Mouse (Mus musculus): ENCODE data around the gene Cse1l. TPM values are rescaled to one million over a fixed set of nuclear protein-coding genes. Genes with fewer than 3 reads are reported as not detected.

The Cse1l gene
- polyA plus RNA-seq, 1 experiment from 2014 or later: 113 TPM

DNA sequence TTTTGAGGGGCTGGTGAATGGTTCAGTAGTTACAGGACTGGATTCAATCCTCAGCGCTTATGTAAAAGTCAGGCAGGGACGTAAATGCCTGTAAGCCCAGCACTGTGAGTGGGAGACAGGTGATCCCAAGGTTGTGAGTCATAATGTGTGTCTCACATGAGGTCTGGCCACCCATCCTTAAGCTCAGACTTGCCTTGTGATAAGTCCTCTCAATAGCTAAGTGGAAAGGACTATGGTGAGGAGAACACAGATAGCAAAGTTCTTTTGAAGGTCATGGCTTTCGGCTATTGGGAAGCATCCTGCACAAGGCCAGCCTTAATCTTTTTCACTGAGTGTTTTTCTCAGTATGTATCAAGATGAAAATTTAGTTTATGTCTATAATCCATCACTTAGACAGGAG, 3.9 kb downstream of the Cse1l start:
- Histone ChIP-seq H3K27ac (replicated peaks; ENCODE audit: low read depth, low read length) (no peak overlapping the region), H3K9ac (ENCODE audit: low read depth, low read length) (no peak overlapping the region), H3K27me3 (replicated peaks; ENCODE audit: control insufficient read depth, insufficient read depth, low read length) (no peaks in the 10 kb centered on the region), H3K36me3 (ENCODE audit: control insufficient read depth, insufficient read depth, low read length) (peaks cover 4% of the 10 kb centered on the region; the same call in 1 of the 2 replicates), H3K9me3 (ENCODE audit: control insufficient read depth, low read length) (no peaks in the 10 kb centered on the region), H3K4me3 (ENCODE audit: low read depth, low read length) (no peak overlapping the region), H3K4me2 (ENCODE audit: low read depth, low read length) (no peak overlapping the region), H3K4me1 (ENCODE audit: control insufficient read depth, insufficient read depth, low read length) (peaks cover 7% of the 10 kb centered on the region)
- DNase-seq (ENCODE audit: low spot score): no peak
- ATAC-seq (ENCODE audit: low read depth): no peak
- 91% methylated on average over 3 of the region's 3 CpGs for WGBS

DNA sequence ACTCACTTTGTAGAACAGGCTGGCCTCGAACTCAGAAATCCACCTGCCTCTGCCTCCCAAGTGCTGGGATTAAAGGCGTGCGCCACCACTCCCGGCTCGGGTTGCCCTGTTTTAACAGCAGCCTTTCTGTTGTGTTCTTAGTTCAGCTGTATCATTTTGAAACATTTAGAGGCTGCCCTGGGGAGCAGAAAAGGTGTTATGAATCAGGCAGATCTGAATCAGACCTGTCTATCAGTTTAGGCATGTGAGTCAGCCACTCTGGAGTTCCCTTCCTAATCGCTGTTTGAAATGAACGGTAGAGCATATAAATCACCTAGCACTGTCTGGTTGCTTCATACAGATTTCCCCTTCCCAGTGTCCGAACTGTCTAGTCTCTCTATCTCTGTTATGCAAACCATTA, 4.7 kb downstream of the Cse1l start:
- H3K27ac ChIP-seq (replicated peaks; ENCODE audit: low read depth, low read length): no peak overlapping the region
- WGBS: 91% methylated on average over 8 of the region's 8 CpGs
- peaks cover 7% of the 10 kb centered on the region for H3K4me1 ChIP-seq (ENCODE audit: control insufficient read depth, insufficient read depth, low read length)
- DNase-seq (ENCODE audit: low spot score) (no peak), ATAC-seq (ENCODE audit: low read depth) (no peak)
- H3K9ac ChIP-seq (ENCODE audit: low read depth, low read length): no peak overlapping the region
- H3K4me3 ChIP-seq (ENCODE audit: low read depth, low read length): no peak overlapping the region
- no peaks in the 10 kb centered on the region for H3K9me3 ChIP-seq (ENCODE audit: control insufficient read depth, low read length)
- peaks cover 4% of the 10 kb centered on the region; the same call in 1 of the 2 replicates for H3K36me3 ChIP-seq (ENCODE audit: control insufficient read depth, insufficient read depth, low read length)
- no peaks in the 10 kb centered on the region for H3K27me3 ChIP-seq (replicated peaks; ENCODE audit: control insufficient read depth, insufficient read depth, low read length)
- no peak overlapping the region for H3K4me2 ChIP-seq (ENCODE audit: low read depth, low read length)

DNA sequence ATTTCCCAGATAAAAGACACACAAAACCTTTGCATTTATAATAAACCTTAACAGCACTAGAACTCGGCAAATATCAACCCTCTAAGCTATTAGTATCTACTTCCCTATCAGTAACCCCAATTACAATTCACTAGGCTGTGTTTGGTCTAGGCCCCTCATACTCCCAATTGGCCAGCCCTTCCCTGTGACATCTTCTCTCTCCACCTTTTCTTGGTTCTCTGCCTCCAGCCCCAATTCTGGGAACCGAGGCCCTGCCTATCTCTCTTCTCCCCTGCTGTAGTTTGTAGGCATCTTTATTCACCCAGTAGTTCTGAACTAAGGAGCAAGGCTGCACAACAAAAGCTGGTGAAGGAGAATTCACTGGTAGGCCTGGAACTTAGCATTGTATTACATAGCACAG, 18.1 kb downstream of the Cse1l start:
- H3K27me3 ChIP-seq (replicated peaks; ENCODE audit: control insufficient read depth, insufficient read depth, low read length): no peaks in the 10 kb centered on the region
- H3K27ac ChIP-seq (replicated peaks; ENCODE audit: low read depth, low read length): no peak overlapping the region
- no peaks in the 10 kb centered on the region for H3K4me1 ChIP-seq (ENCODE audit: control insufficient read depth, insufficient read depth, low read length)
- no peak overlapping the region for H3K4me2 ChIP-seq (ENCODE audit: low read depth, low read length)
- H3K4me3 ChIP-seq (ENCODE audit: low read depth, low read length): no peak overlapping the region
- no peak for DNase-seq (ENCODE audit: low spot score)
- 85% methylated on average over 2 of the region's 2 CpGs for WGBS
- peaks cover 90% of the 10 kb centered on the region for H3K36me3 ChIP-seq (ENCODE audit: control insufficient read depth, insufficient read depth, low read length)
- no peak overlapping the region for H3K9ac ChIP-seq (ENCODE audit: low read depth, low read length)
- ATAC-seq (ENCODE audit: low read depth): no peak
- no peaks in the 10 kb centered on the region for H3K9me3 ChIP-seq (ENCODE audit: control insufficient read depth, low read length)

DNA sequence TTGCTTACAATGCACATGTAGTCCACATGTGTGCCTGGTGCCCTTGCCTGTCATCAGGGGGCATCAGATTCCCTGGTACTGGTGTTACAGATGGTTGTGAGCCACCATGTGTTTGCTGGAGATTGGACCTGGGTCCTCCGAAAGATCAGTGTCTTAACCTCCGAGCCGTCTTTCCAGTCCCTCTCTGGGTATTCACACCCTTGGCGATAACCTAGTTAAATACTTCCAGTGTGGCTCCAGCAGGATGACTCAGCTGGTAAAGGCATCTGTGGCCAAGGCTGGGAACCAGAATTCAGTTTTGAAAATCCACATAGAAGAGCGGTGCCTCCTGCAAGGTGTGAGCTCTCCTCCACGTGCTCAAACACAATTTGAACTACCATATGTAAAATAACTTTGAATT, 28.1 kb downstream of the Cse1l start:
- 94% methylated on average over 6 of the region's 6 CpGs for WGBS
- Histone ChIP-seq H3K36me3 (ENCODE audit: control insufficient read depth, insufficient read depth, low read length) (peaks cover 95% of the 10 kb centered on the region), H3K27ac (replicated peaks; ENCODE audit: low read depth, low read length) (no peak overlapping the region), H3K4me3 (ENCODE audit: low read depth, low read length) (no peak overlapping the region), H3K4me1 (ENCODE audit: control insufficient read depth, insufficient read depth, low read length) (no peaks in the 10 kb centered on the region), H3K9me3 (ENCODE audit: control insufficient read depth, low read length) (no peaks in the 10 kb centered on the region), H3K9ac (ENCODE audit: low read depth, low read length) (no peak overlapping the region), H3K27me3 (replicated peaks; ENCODE audit: control insufficient read depth, insufficient read depth, low read length) (no peaks in the 10 kb centered on the region), H3K4me2 (ENCODE audit: low read depth, low read length) (no peak overlapping the region)
- no peak for ATAC-seq (ENCODE audit: low read depth)
- DNase-seq (ENCODE audit: low spot score): no peak

DNA sequence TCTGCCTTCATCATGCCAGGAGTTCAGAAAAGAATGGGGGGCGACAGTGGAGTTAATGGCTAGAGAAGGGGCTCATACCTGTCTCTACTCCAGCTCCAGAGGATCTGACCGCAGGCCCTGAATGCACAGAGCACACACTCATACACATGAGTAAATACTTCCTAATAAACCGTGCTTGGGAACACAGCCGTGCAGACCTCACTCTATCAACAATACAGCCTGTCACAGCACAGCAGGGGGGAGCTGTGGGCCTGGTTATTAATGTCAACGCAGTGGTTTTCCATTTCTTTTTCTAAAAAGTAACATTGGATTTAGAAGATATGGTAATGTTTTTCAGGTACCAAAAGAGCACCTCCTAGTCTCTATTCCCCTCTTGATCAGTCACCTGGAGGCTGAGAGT, 28.6 kb downstream of the Cse1l start:
- no peak for ATAC-seq (ENCODE audit: low read depth)
- Histone ChIP-seq H3K36me3 (ENCODE audit: control insufficient read depth, insufficient read depth, low read length) (peaks cover 95% of the 10 kb centered on the region), H3K27me3 (replicated peaks; ENCODE audit: control insufficient read depth, insufficient read depth, low read length) (no peaks in the 10 kb centered on the region), H3K4me2 (ENCODE audit: low read depth, low read length) (no peak overlapping the region), H3K9me3 (ENCODE audit: control insufficient read depth, low read length) (no peaks in the 10 kb centered on the region), H3K4me3 (ENCODE audit: low read depth, low read length) (no peak overlapping the region), H3K9ac (ENCODE audit: low read depth, low read length) (no peak overlapping the region), H3K27ac (replicated peaks; ENCODE audit: low read depth, low read length) (no peak overlapping the region), H3K4me1 (ENCODE audit: control insufficient read depth, insufficient read depth, low read length) (no peaks in the 10 kb centered on the region)
- 87% methylated on average over 5 of the region's 5 CpGs for WGBS
- DNase-seq (ENCODE audit: low spot score): no peak

DNA sequence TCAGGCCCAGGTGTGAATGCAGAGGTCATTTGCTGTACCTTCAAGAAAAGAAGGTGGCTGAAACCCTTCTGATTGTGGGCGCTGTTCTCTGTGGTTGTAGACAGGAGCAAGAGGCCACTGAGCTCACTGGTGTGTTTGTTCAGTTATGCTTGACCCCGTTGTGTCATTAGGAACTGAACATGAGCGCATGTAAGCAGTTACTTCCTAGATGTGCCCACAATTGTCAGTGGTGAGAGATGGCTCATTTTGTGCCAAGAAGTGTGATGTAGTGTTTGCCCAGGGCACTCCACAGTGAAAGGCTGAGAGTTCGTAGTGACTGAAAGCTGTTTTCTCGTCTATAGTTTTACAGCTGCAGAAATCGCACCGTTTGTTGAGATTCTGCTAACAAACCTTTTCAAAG, 29.7 kb downstream of the Cse1l start:
- no peak overlapping the region for H3K9ac ChIP-seq (ENCODE audit: low read depth, low read length)
- no peaks in the 10 kb centered on the region for H3K9me3 ChIP-seq (ENCODE audit: control insufficient read depth, low read length)
- DNase-seq (ENCODE audit: low spot score) (no peak), ATAC-seq (ENCODE audit: low read depth) (no peak)
- no peaks in the 10 kb centered on the region for H3K27me3 ChIP-seq (replicated peaks; ENCODE audit: control insufficient read depth, insufficient read depth, low read length)
- no peaks in the 10 kb centered on the region for H3K4me1 ChIP-seq (ENCODE audit: control insufficient read depth, insufficient read depth, low read length)
- WGBS: 91% methylated on average over 7 of the region's 7 CpGs
- peaks cover 93% of the 10 kb centered on the region for H3K36me3 ChIP-seq (ENCODE audit: control insufficient read depth, insufficient read depth, low read length)
- H3K4me2 ChIP-seq (ENCODE audit: low read depth, low read length): no peak overlapping the region
- H3K4me3 ChIP-seq (ENCODE audit: low read depth, low read length): no peak overlapping the region
- no peak overlapping the region for H3K27ac ChIP-seq (replicated peaks; ENCODE audit: low read depth, low read length)

DNA sequence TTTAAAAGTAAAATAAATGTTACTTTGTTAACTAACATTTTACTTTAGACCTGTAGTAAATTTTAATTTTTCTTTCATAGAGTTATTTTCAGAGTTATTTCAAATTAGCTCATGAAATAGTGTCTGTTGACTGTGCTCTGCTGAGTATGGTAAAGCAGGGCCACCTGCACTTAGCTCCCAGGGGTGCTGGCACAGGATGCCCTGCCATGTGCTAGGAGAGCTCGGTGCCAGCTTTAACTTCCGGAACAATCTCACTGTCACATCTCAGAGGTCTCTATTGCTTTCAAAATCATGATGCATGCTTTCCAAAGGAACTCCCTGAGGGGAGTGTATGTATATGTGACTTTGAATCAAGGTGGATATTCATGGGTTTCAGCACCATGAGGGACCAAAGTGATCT, 30.3 kb downstream of the Cse1l start:
- ATAC-seq (ENCODE audit: low read depth): no peak
- H3K9ac ChIP-seq (ENCODE audit: low read depth, low read length): no peak overlapping the region
- no peak overlapping the region for H3K27ac ChIP-seq (replicated peaks; ENCODE audit: low read depth, low read length)
- no peaks in the 10 kb centered on the region for H3K4me1 ChIP-seq (ENCODE audit: control insufficient read depth, insufficient read depth, low read length)
- H3K9me3 ChIP-seq (ENCODE audit: control insufficient read depth, low read length): no peaks in the 10 kb centered on the region
- H3K36me3 ChIP-seq (ENCODE audit: control insufficient read depth, insufficient read depth, low read length): peaks cover 93% of the 10 kb centered on the region
- H3K4me3 ChIP-seq (ENCODE audit: low read depth, low read length): no peak overlapping the region
- H3K4me2 ChIP-seq (ENCODE audit: low read depth, low read length): no peak overlapping the region
- WGBS: 88% methylated on average over 2 of the region's 2 CpGs
- no peaks in the 10 kb centered on the region for H3K27me3 ChIP-seq (replicated peaks; ENCODE audit: control insufficient read depth, insufficient read depth, low read length)
- no peak for DNase-seq (ENCODE audit: low spot score)

DNA sequence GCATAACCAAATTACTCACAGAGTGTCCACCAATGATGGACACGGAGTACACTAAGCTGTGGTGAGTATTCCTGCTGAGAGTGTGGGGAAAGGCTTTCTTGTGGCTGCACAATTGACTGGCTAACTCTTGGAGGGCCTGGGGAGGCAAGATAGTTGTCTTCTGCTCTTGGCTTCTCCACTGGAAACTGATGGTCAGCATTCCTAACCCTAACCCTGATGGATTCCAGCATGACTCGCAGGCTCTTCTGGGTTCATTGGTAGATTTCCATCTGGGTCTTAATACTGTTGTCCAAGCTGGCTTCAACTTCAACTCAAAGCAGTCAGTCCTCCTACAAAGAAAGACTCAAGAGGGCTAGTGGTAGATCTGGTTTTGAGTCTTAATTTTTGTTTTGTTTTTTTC, 37.3 kb downstream of the Cse1l start:
- Histone ChIP-seq H3K4me3 (ENCODE audit: low read depth, low read length) (no peak overlapping the region), H3K4me1 (ENCODE audit: control insufficient read depth, insufficient read depth, low read length) (no peaks in the 10 kb centered on the region), H3K27ac (replicated peaks; ENCODE audit: low read depth, low read length) (no peak overlapping the region), H3K9ac (ENCODE audit: low read depth, low read length) (no peak overlapping the region), H3K9me3 (ENCODE audit: control insufficient read depth, low read length) (no peaks in the 10 kb centered on the region), H3K27me3 (replicated peaks; ENCODE audit: control insufficient read depth, insufficient read depth, low read length) (no peaks in the 10 kb centered on the region), H3K36me3 (ENCODE audit: control insufficient read depth, insufficient read depth, low read length) (peaks cover 95% of the 10 kb centered on the region), H3K4me2 (ENCODE audit: low read depth, low read length) (no peak overlapping the region)
- DNase-seq (ENCODE audit: low spot score) (no peak), ATAC-seq (ENCODE audit: low read depth) (no peak)
- 85% methylated on average over 2 of the region's 2 CpGs for WGBS

DNA sequence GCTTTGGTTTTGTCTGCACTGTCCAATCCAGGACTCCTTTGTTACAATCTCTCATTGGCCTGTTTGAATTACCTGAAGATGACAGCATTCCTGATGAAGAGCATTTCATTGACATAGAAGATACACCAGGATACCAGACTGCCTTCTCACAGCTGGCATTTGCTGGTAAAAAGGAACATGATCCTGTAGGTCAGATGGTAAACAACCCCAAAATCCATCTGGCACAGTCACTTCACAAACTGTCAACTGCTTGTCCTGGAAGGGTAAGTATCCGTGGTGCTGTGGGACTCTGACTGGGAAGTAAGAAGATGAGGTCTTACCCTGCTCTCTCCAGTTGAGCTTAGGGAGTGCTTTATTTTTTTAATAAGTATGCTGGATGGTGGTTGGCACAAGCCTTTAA, 38.5 kb downstream of the Cse1l start:
- no peak for DNase-seq (ENCODE audit: low spot score)
- Histone ChIP-seq H3K36me3 (ENCODE audit: control insufficient read depth, insufficient read depth, low read length) (peaks cover 95% of the 10 kb centered on the region), H3K4me2 (ENCODE audit: low read depth, low read length) (no peak overlapping the region), H3K4me1 (ENCODE audit: control insufficient read depth, insufficient read depth, low read length) (no peaks in the 10 kb centered on the region), H3K9me3 (ENCODE audit: control insufficient read depth, low read length) (no peaks in the 10 kb centered on the region), H3K4me3 (ENCODE audit: low read depth, low read length) (no peak overlapping the region), H3K27me3 (replicated peaks; ENCODE audit: control insufficient read depth, insufficient read depth, low read length) (no peaks in the 10 kb centered on the region), H3K27ac (replicated peaks; ENCODE audit: low read depth, low read length) (no peak overlapping the region), H3K9ac (ENCODE audit: low read depth, low read length) (no peak overlapping the region)
- WGBS: 79% methylated on average over 1 of the region's 1 CpGs
- no peak for ATAC-seq (ENCODE audit: low read depth)
